Mouse (Mus musculus): ENCODE results near the gene Cep70.
A peak's percentile ranks its signal among the peaks of the same experiment; 100 is the strongest.

The Cep70 gene

DNA sequence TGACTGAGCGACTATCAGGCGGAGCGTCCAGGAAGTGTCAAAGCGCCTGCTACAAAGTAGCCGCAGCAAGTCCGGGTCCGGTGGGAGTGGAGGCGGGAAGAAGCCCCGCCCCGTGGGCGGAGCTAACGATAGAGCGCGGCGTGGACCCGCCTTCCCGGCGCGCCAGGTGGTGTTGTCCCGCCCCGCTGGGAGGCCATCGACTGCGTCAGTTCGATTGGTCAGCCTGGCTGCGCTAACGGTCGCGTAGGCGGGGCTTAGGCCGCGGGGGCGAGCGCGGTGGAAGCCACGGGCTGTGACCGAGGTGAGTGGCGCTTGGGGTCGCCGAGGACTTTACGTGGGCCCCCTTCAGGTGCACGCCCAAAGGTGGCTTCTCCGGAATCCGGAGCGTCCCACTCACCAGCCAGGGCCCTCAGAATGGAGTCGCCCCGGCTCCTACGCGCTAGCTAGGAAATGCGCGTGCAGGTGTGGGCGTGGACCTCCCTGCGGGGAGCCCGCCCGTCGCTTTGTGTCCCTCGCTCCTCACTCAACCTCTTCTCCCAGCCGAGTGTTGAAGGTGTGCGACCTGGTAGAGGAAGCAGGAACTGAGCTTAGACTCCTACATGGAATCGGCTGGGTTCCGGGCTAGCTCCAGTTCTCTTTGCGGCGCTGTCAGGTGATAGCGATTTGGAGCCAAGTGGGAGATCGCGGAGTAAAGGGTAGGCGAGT lies at the start of gene Cep70:
Gene Cep70 (plus strand): TSS at position 178 of the 705 bp plus-strand sequence.
- peak; percentile 88 for DNase-seq (ENCODE audit: low spot score)

DNA sequence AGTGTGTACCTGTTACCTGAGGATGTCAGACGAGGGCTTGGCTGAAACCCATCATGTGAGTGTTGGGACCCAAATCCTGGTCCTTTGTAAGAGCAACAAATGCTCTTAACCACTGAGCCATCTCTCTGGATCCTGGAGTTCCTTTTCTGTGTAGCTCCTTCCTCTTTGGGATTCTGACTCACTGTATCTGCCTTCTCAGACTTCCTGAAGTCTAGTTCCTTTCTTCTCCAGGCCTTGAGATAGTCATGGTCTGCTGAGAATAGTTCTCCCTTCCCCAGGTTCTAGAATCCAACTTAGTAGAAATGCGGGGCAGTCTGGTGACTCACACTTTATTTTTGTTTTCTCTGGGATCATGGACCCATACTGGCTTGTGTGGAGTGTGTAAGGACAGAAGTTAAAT lies 30.5 kb upstream of the Cep70 start:
- DNase-seq (ENCODE audit: low spot score) = no peak

DNA sequence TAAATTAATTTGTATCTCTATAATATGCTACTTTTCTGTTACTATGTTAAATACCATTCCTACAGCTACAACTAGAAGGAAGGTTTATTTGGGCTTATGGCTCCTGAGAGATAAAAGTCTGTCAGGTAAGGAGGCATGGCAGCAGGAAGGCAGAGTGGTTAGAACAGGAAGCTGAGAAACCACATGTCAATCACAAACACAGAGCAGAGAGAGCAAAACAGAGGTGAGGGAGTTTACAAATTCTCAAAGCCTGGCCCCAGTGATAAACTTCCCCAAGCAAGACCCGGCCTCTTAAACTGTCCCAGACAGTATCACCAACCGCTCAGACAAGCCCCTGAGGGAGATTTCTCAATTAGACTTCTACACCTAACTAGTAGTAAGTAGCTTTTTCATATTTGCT lies 27.0 kb upstream of the Cep70 start:
- no peak for DNase-seq (ENCODE audit: low spot score)

DNA sequence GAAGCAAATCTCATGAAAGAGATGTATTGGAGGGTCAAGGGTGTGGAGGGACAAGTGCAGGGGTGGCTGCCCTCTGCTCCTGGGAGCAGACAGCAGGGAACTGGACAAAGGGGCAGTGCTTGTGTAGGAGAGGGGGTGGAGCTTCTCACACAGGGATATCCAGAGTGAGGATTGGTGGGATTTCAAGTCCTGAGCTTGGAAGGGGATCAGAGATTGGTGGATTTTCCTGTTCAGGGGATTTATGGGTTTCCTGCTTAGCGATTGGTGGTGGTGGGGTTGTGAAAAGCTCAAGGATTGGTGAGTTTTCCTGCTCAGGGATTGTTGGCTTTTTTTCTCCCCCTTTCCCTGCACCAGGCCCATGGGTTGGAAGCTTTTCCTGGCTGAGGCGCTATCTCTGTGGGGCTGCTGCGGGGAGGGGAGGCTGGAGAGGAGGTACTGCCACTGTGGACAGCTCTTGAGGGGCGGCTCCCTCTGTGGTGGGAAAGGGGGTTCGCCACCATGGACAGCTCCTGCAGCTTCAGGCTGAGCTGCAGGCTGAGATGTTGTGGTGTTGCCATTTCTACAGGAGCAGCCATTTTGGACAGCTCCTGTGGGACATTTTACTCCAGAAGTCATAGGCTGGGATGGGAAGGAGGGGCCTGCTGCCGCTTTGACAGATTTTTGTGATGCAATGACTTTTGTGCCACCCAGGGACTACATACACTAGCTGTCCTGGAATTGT lies 25.0 kb upstream of the Cep70 start:
- DNase-seq (ENCODE audit: low spot score) = peak; percentile 35

DNA sequence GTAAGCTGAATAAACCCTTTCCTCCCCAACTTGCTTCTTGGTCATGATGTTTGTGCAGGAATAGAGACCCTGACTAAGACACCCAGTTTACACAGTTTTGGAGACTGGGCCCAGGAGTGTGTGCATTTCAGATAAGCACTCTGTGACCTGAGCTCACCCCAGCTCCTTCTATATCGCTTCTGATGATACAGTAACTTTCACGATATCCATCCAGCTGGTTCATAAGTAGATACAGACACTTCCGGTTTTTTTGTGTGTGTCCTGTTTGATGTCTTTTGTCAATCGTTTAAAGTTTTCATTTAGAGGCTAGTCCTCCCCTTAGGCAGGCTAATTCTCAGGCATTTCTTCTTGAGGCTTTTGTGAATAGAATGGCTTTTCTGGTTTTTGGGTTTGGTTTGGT lies 21.5 kb upstream of the Cep70 start:
- DNase-seq (ENCODE audit: low spot score) = no peak

DNA sequence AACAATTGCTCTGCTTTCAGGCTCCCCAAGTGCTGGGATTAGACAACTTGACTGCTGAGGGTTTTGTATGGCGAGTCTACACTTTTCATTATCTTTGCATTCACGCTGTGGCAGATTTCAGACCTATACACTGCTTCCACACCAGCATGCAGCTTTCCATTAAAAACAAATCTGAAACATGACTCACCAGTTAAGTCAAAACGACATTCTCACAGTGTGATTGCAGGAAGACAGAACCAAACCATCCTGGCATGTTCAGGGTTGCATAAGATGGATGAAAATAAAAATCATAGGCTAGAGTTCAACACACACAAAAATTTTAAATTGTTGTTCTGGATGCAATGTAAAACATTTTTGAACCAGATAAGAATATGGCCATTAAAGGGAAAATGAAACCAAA lies 18.6 kb upstream of the Cep70 start:
- DNase-seq (ENCODE audit: low spot score) = no peak

DNA sequence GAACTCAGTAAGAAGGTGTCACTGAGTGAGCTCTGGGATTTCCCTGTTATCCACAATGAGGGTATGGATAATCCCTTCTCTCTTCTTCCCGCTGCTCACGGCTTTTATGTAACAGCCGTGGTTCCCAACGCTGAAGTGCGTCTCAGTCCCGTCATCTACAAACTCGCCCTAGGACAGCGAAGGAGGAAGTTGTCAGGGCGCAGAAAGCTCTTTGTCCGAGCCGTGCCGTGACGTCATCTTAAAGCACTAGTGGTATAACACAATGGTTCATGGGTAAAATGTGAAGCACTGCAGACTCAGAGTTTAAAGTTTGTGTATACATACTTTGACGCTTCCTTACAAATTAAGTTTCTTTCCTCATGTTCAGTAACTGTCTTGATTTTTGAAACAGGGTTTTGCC lies 13.7 kb upstream of the Cep70 start:
- no peak for DNase-seq (ENCODE audit: low spot score)

DNA sequence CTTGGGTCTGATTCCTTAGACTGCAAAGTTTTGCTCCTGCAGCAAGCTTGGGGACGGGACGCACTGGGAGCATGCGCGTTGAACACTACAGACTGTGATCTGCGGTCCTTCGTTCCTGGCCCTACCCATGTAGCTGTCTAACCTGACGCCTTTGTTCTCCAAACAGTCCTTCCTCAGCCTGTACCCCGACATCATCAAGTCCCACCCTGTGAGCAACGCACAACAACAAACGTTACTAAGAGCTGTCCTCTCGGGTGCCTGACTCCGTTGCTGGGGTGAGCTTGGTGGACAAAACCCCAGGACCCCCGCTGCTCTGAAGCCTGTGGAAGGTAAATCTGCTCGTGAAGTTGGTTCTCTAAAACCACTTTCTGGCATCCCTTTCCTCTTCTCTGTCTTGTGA lies 6.0 kb upstream of the Cep70 start, which contains the start of gene Faiml:
Gene Faiml (minus strand): TSS at position 101 of the 400 bp plus-strand sequence.
- no peak for DNase-seq (ENCODE audit: low spot score)

DNA sequence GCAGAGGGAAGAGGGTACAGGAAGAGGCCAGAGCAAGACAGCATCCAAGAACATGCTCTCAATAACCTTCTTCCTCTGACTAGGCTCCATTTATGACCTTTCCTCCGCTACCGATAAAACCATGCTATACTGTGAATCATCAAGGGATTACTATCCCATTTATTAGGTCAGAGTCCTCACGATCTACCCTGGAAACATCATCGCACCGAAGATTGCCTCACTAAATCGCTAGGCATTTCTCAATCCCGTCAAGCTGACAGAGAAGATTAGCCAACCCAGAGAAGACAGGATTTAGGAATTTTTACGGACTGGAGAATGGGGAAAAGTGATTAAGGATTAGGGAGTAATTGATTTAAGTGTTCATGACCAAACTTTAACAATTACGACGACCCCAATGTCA lies 4.9 kb upstream of the Cep70 start:
- DNase-seq (ENCODE audit: low spot score) = no peak

DNA sequence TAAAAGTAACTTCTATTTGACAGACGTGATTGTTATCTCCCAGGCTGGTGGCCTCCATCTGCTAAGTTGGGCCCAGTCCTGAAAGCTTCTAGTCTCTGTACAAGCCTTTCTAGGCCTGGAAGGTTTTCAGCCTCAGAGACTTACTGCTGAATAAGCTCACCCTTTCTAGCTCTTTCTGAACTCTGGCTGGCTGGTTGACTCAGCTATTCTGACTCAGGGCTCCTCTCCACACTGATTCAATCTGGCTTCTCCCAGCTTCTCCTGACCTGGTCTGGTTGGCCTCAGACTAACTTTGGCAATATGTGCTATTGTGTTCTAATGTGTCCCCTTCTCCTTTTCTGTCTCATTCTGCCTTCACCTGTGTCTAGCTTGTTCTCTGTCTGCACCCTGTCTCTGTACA lies 3.9 kb upstream of the Cep70 start:
- DNase-seq (ENCODE audit: low spot score) = no peak

DNA sequence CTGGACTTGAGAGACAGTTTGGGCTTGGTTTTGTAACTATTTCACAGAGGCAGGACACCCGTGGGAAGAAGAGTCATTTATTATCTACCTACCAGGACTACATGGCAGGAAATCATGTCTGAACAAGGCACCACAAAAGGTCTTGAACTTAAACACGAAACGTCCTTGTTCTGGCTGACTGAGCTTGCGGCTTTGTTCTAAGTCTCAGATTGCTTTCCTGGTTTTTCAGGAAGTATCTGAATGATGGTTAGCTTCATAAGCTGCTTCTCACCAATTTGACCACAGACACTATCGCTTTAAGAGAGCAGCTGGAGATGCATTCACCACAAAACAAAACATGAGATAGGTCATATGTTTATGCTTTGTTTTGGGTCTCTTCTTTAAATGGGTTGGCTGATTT lies 2.6 kb upstream of the Cep70 start:
- no peak for DNase-seq (ENCODE audit: low spot score)

DNA sequence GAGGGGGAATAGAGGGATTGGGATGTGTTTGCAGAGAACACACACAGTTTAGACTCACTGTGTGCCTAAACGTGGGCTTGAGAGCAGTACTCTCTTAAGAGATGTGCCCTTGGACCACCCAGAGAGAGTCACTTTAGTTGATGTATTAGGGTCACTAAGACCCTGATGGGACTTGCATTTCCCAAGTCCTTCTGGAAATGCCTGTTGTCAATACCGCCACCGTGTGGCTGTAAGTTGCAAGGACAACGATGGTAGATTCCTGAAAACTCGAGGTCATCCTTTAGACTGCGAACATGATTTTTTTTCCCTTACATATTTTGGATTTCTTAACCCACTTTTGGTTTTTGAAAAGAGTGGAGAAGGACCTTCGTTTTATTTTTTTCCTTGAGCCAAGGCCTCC lies 1.1 kb upstream of the Cep70 start:
- DNase-seq (ENCODE audit: low spot score) = peak; percentile 21

DNA sequence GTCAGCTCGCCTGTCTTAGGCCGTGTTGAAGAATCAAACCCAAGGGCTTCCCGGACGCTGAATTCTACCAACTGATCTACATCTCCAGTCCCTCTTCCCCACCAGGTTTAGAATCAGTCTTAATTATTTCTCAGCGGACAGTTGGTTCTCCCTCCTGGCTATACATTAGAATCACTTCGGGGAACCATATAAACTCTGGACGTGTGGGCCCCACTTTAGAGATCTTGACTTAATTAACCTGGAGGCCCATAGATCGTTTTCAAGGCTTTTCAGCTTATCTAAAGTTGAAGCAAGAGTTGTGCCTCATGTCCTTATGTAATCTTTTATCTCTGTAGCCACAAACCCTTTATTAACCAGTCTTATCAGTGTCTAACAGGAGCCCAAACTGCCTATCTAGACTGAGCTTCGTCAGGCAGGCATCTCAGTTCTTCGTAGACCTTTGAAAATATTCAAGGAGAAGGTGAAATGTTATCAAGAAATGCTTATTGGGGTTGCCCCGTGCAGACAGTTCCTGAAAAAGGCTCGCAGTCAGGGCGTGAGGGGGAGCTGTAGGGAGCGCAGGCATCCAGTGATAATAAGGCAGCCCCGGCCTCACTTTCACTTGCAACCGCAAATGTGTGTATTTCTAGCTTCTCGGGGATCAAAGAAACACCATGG lies 506 bp upstream of the Cep70 start:
- DNase-seq (ENCODE audit: low spot score) = no peak

DNA sequence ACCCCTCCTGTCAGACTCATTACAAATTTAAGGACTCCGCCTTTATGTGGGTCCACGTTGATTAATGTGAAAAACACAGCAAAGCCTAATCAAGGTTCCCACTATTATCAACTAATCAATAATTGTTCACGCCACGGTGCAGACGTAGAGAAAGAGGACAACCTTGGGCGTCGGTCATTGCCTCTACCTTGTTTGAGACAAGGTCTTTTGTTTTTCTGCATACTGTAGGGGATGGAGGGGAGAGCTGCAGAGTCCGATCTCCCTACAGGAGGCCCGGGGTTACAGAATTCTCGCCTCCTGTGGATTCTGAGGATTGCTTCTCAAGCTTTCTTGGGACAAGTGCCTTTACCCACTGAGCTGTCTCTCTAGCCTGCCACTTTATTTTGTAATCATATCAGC lies 727 bp downstream of the Cep70 start:
- DNase-seq (ENCODE audit: low spot score) = no peak

DNA sequence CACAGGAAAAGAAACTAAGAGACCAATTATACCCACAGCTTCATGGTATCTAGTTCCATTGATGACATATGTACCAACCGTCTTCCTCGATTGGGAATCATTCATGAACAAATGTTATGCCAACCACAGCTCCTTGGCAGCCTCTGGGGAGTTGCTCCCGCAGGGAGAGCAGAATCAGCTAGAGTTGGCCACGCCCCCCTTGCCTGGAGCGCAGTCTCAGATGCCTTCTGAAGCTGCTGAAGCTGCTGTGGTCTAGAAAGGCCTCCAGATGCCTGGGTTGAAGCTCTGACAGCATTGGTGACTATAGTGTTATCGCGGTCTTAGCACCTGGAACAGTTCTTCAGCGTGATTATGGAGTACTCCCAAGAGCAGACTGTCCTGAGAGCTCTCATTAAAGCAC lies 5.1 kb downstream of the Cep70 start:
- DNase-seq (ENCODE audit: low spot score) = no peak

DNA sequence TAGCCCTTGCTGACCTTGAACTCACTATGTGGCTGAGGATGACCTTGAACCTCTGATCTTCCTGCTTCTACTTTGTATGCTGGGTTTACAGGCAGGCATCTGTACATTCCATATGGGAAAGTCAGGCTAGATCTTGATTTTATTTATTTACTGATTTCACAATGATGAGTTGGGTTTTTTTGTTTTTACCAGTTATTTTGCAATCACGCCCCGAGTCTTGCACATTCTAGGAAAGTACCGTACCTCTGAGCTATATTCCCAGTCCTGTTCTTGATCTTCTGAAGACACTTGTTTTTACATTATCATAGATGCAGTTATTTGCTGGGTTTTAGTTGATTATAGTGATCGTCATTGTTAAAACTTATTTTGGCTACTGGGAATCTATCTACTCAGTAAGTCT lies 5.7 kb downstream of the Cep70 start:
- DNase-seq (ENCODE audit: low spot score) = no peak

DNA sequence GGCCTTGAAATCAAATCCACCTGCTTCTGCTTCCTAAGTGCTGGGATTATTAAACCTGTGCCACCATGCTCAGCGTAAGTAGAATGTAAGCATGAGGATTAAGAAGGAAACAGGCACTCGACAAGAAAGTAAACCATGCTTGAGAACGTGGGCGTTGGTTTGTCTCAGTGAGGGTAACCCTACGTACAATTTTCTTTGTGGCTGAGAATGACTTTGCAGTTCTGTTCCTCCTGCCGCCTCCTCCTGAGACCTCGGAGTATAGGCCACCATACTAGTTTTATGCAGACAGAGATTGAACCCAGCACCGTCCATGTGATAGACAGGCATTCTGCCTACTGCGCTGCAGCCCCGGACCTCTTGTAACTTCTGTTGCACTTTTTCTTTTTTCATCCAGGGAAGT lies 10.7 kb downstream of the Cep70 start:
- DNase-seq (ENCODE audit: low spot score) = no peak

DNA sequence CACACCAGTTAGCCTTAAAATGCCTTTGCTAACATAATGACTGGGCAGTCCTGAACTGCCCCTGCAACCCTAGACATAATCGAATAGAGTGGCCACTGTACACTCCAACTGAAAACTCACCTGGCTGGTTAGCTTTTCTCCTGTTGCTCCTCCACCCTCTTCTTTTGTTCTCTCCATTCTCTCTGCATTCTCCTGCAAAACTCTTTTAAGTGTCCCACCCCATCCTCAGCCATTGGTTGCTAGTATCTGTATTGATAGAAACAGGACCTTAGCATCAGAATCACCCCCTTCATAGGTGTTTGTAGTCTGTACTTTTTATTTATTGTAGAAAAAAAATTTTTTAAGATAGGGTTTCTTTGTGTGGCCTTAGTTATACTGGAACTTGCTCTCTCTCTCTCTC lies 13.0 kb downstream of the Cep70 start:
- DNase-seq (ENCODE audit: low spot score) = no peak

DNA sequence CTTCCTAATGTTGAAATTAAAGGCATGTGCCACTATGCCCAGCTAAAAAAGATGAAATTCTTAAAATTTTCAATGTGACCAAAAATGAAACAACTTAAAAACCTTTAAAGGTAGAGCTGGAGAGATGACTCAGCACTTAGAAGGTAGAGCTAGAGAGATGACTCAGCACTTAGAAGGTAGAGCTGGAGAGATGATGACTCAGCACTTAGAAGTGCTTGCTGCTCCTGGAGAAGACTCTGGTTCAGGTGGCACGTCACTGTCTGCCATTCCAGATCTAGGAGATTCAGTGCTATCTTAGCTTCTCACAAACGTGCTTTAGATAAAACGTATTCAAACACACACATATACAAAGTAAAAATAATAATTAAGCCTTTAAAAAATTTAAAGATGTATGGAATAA lies 13.7 kb downstream of the Cep70 start:
- no peak for DNase-seq (ENCODE audit: low spot score)

DNA sequence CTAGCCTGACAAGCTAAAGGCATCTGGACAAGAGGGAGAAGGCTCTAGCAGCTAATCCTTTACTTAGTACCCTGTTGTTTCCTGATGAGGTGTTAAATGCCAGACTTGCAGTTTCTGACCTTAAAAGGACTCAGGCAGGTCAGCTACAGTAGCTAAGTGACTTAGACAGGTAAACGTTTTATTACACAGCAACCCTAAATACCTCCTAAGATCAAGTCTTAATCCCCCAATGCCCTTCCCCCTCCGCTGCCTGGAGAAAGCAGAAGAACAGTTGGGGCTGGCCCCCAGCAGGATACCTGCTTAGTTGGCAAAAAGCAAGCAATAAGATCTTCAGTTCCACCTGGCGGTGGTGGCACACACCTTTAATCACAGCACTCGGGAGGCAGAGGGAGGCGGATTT lies 15.7 kb downstream of the Cep70 start:
- DNase-seq (ENCODE audit: low spot score) = no peak

DNA sequence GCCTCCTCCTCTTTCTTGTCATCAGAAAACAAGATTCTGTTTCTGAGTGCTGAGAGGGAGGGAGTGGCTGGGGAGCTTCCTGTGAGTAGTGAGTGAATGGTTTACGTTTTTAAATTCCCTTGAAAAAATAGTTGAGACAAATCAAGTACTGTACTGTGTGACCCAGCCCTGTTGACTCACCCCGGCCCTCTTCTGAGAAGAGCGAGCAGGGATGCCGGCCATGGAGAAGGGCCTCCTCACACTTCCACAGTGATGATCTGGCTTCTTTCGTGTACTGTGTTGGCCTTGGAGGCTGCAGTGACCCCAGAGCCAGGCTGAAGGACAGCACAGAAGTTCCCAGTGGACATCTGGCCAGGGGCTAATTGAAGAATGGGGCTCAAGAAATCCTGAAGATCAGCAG lies 61.1 kb downstream of the Cep70 start:
- no peak for DNase-seq (ENCODE audit: low spot score)

DNA sequence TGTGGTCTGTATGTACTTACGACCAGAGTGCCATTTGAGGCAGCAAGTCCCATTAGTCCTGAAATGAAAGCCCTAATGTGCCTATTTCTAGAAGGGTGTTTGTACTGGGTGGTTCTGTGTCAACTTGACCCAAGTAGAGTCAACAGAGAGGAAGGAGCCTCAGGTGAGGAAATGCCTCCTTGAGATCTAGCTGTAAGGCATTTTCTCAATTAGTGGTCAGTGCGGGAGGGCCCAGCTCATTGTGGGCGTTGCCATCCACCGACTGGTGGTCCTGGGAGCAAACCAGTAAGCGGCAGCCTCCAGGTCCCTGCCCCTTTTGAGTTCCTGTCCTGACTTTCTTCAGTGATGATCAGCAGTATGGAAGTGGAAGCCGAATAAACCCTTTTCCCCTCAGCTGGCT lies 63.1 kb downstream of the Cep70 start:
- DNase-seq (ENCODE audit: low spot score) = no peak

DNA sequence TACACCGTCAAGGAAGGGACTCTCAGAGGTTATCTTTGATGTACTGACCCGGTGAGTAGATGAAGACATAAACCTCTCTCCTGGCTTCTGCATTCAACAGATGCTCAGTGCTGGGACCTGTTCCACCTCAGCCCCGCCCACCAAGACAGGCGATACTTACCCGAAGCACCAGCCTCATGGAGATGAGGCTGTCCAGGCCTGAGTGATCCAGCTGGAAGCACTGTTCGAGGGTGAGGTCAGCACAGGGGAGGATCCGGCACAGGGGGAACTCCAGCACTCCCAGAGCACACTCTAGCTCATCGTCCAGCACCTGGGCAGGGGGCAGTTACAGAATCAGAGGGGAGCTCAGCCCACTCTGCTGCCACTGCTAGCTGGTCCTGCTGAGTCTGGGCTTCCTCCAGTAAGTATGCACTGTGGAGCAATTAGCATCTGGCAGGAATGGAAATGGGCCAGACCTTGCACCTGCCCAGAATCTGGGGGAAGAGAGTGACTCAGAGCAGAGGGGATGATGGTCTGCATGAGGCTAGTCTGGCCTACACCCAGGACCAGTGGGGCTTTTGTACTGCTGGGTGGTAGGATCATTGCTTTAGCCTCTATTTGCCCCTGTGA lies 76.3 kb downstream of the Cep70 start:
- DNase-seq (ENCODE audit: low spot score) = no peak
